In the genomic region with DNA sequence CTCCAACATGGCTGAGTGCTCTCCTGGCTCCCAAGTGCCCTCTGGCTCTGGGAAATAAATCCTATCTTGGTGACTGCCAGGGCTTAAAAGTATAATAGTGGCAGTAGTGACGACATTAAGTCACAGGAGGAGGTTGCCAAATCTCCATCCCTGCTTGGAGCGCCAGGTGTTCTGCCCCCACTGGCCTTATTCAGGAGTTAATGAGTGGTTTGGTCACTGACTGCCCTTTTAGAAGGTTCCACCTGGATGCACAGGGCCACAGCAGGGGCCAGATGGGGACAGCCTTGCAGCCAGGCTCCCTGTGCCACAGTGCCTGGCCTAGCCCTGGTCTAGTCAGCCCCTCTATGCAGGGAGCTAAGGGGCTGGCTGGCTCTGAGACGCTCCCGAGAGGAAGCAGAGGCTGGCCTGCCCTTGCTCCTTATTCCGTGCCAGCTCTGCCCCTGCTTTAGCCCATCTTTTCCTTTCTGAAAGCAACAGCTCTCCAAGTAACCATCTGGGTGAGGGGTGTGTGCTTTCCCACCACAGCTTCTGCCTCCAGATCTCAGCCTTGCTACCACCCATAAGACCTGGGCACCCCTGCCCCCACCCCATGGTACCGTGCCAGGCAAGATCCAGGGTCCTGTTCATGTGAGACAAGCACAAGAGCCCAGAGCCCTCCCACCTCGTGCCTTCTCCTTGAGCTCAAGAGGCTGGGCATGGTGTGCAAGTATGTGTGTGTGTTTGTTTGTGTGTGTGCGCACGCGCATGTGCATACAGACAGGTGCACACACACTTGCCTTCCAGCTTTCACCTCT, we compare ENCODE assay signal across 28 mouse cellular contexts. TPM values are rescaled to one million over a fixed set of nuclear protein-coding genes. Genes with fewer than 3 reads are reported as not detected.
DNase-seq lines count a peak whose midpoint lies in the region; ATAC-seq lines count a peak whose summit lies in the region.
"Had no signal": no experiment of that assay in that cellular context is flagged by ENCODE, and none has a peak within 500 bp of the region (broad histone marks: within the 10 kb centered on the region; RNA-seq: fewer than 3 reads in every experiment).

No protein-coding gene starts in this region.

- H3K9me3 ChIP-seq in kidney, embryonic 14.5 days (ENCODE audit: control insufficient read depth, low read length): no peaks in the 10 kb centered on the region
- H3K9me3 ChIP-seq: forebrain, embryonic 10.5 days; heart, embryonic 13.5 days; midbrain, embryonic 12.5 days; stomach, embryonic 15.5 days had no signal

- H3K36me3 ChIP-seq in kidney, embryonic 14.5 days (ENCODE audit: control insufficient read depth, insufficient read depth, low read length): no peaks in the 10 kb centered on the region
- H3K36me3 ChIP-seq: forebrain, embryonic 10.5 days; heart, embryonic 13.5 days; midbrain, embryonic 12.5 days; stomach, embryonic 15.5 days had no signal

- H3K27ac ChIP-seq in kidney, embryonic 14.5 days (ENCODE audit: low read depth, low read length): no peak overlapping the region
- H3K27ac ChIP-seq: forebrain, embryonic 10.5 days; heart, adult 2 months; heart, embryonic 13.5 days; left cerebral cortex, adult 2 months; midbrain, embryonic 12.5 days; stomach, embryonic 15.5 days had no signal

- H3K27me3 ChIP-seq in kidney, embryonic 14.5 days (ENCODE audit: control insufficient read depth, insufficient read depth, low read length): peaks cover 57% of the 10 kb centered on the region

- WGBS in kidney, embryonic 14.5 days: 67% methylated on average over 10 of the region's 10 CpGs

- peak; percentile 83 for DNase-seq in kidney, adult 11 months
- peak; percentile 71 for DNase-seq in kidney, adult 9 months
- DNase-seq in kidney, postnatal 14 days: peak; percentile 62
- DNase-seq in layer of hippocampus, adult 11-12 months (ENCODE audit: low spot score): no peak
- DNase-seq in lung, adult 18-20 months: no peak
- no peak for DNase-seq in adrenal gland, postnatal 10 days
- DNase-seq: cerebellum, adult 8-10 months; gastrocnemius, postnatal 14 days; heart, adult 2 months; heart, postnatal 14 days; layer of hippocampus, adult 9-11 months; lung, adult 2 months; lung, postnatal 14 days; thymus, adult 18-20 months; thymus, postnatal 36 days had no signal

- H3K4me1 ChIP-seq in kidney, embryonic 14.5 days (ENCODE audit: control insufficient read depth, insufficient read depth, low read length): no peaks in the 10 kb centered on the region

- no peak overlapping the region for H3K4me2 ChIP-seq in kidney, embryonic 14.5 days (replicated peaks; ENCODE audit: low read depth, low read length)
- H3K4me2 ChIP-seq: heart, embryonic 13.5 days; liver, embryonic 11.5 days; midbrain, embryonic 12.5 days; stomach, embryonic 15.5 days had no signal

- no peak for ATAC-seq in kidney, embryonic 14.5 days (ENCODE audit: low FRiP score, low TSS enrichment)
- ATAC-seq: forebrain, embryonic 16.5 days had no signal

- no peak overlapping the region for H3K9ac ChIP-seq in kidney, embryonic 14.5 days (ENCODE audit: low read depth, low read length)
- H3K9ac ChIP-seq: heart, embryonic 13.5 days; midbrain, embryonic 12.5 days; stomach, embryonic 15.5 days had no signal

- no peak overlapping the region for H3K4me3 ChIP-seq in kidney, embryonic 14.5 days (ENCODE audit: low read length)
- H3K4me3 ChIP-seq: forebrain, embryonic 10.5 days; heart, adult 2 months; heart, embryonic 13.5 days; left cerebral cortex, adult 2 months; midbrain, embryonic 12.5 days; stomach, embryonic 15.5 days had no signal

RNA-seq across cellular contexts. Expression of a gene that starts 2.3 kb away (rescaled TPM):
- not detected in 2 replicates for polyA plus RNA-seq in kidney, embryonic 14.5 days (2014; fragmentation: Nextera tagmentation; extraction: Ambion mirVana)
- not detected for total RNA-seq in adrenal gland, postnatal 10 days (2021)
- total RNA-seq: common myeloid progenitor, adult 5-6 weeks; gastrocnemius, postnatal 14 days; heart, adult 2 months; heart, postnatal 14 days; megakaryocyte progenitor cell, adult 5-6 weeks; MEL; neutrophil, adult 5-6 weeks had no signal
- polyA plus RNA-seq: C2C12; forebrain, embryonic 10.5 days; heart, adult 2 months; heart, embryonic 13.5 days; liver, embryonic 11.5 days; stomach, embryonic 15.5 days had no signal

RNA-seq across cellular contexts. Expression of a gene that starts 7.6 kb away (rescaled TPM):
- polyA plus RNA-seq in kidney, embryonic 14.5 days (2014; fragmentation: Nextera tagmentation; extraction: Ambion mirVana): 2.7 and 2.9 TPM in 2 replicates
- 1 to 10 TPM; 1.3 to 1.9 TPM for total RNA-seq in adrenal gland, postnatal 10 days (2021)

RNA-seq across cellular contexts. Expression of a gene that starts 33.5 kb away (rescaled TPM):
- 17.2 and 19.6 TPM in 2 replicates for polyA plus RNA-seq in kidney, embryonic 14.5 days (2014; fragmentation: Nextera tagmentation; extraction: Ambion mirVana)
- 10 to 100 TPM; 15.0 to 16.7 TPM for total RNA-seq in adrenal gland, postnatal 10 days (2021)
- total RNA-seq: common myeloid progenitor, adult 5-6 weeks; neutrophil, adult 5-6 weeks had no signal

Comparison
In these comparisons a context has a peak if more than half of its experiments do, and no peak if none do; other contexts are left out.
1. DNase-seq: peak in kidney, adult 11 months (single experiment), kidney, adult 9 months (single experiment) and kidney, postnatal 14 days (single experiment); none in layer of hippocampus, adult 11-12 months (single experiment), lung, adult 18-20 months (0 of 2) and adrenal gland, postnatal 10 days (single experiment).